Mouse (Mus musculus) intestine, postnatal 0 days (tissue): ENCODE measurements around the gene Kalrn. TPM values are rescaled to one million over a fixed set of nuclear protein-coding genes. Genes with fewer than 3 reads are reported as not detected.

ENCODE experiments used
- ATAC-seq: fragments of 200-750 bp; cut with Nextera tagmentation; 2 replicates; pipeline ENCODE4 v1.8.0; 2017; ENCODE audit warnings: mild to moderate bottlenecking, moderate TSS enrichment, moderate library complexity
- H3K27ac ChIP-seq: fragments of 300-500 bp; sonication (generic); 2 replicates; pipeline ENCODE4 v1.5.1; 2014; ENCODE audit warnings: mild to moderate bottlenecking, low read depth, low read length, moderate library complexity
- H3K27me3 ChIP-seq: fragments of 300-500 bp; sonication (generic); replicated peaks from 2 replicates; pipeline ENCODE4 v1.6.1; 2014; ENCODE audit warnings: low read length, mixed read lengths; ENCODE audit not compliant: control insufficient read depth, insufficient read depth
- H3K36me3 ChIP-seq: fragments of 300-500 bp; sonication (generic); 2 replicates; pipeline ENCODE4 v1.6.1; 2014; ENCODE audit warnings: mild to moderate bottlenecking, moderate library complexity; ENCODE audit not compliant: control insufficient read depth, insufficient read depth
- H3K4me1 ChIP-seq: fragments of 300-500 bp; sonication (generic); replicated peaks from 2 replicates; pipeline ENCODE4 v1.6.1; 2014; ENCODE audit warnings: antibody characterized with exemption, low read length, mixed read lengths; ENCODE audit not compliant: control insufficient read depth, insufficient read depth
- H3K4me2 ChIP-seq: fragments of 300-500 bp; sonication (generic); replicated peaks from 2 replicates; pipeline ENCODE4 v1.6.1; 2014; ENCODE audit warnings: low read depth, mild to moderate bottlenecking, moderate library complexity
- H3K4me3 ChIP-seq: fragments of 300-500 bp; sonication (generic); 2 replicates; pipeline ENCODE4 v1.5.1; 2014; ENCODE audit warnings: low read depth, low read length
- H3K9ac ChIP-seq: fragments of 300-500 bp; sonication (generic); 2 replicates; pipeline ENCODE4 v1.6.1; 2014; ENCODE audit warnings: mild to moderate bottlenecking, low read depth, low read length
- H3K9me3 ChIP-seq: fragments of 300-500 bp; sonication (generic); 2 replicates; pipeline ENCODE4 v1.6.1; 2016; ENCODE audit warnings: mixed run types; ENCODE audit not compliant: control insufficient read depth
- CTCF ChIP-seq: sonication (generic); IDR thresholded peaks from 2 replicates; pipeline ENCODE4 v1.5.1; 2016; ENCODE audit warnings: low read depth, mild to moderate bottlenecking, control low read depth, antibody characterized with exemption, moderate library complexity
- WGBS: fragments of 180-500 bp; shearing (Covaris S2); extraction: QIAGEN DNeasy Blood & Tissue Kit; methylation state at CpG from one replicate; pipeline ENCODE4 v1.1.7; 2014; 5-methylcytosine and 5-hydroxymethylcytosine counted together
- polyA plus RNA-seq: library from polyadenylated mRNA; unstranded; fragments of >200 nt; fragmentation: Nextera tagmentation; extraction: Ambion mirVana; gene quantifications from 2 replicates; pipeline ENCODE4 v1.2.1, GENCODE M21; 2015

Kalrn gene
- polyA plus RNA-seq, 1 experiment from 2014 or later, result 7.5 TPM

GRCm38 (mm10) chr16:34546805-34547509 is 26.4 kb downstream of the Kalrn start:
- Histone ChIP-seq H3K9ac (no peak overlapping the region), H3K27ac (no peak overlapping the region), H3K36me3 (no peaks in the 10 kb centered on the region), H3K4me2 (no peak overlapping the region), H3K4me3 (no peak overlapping the region), H3K4me1 (no peaks in the 10 kb centered on the region), H3K27me3 (no peaks in the 10 kb centered on the region), H3K9me3 (no peaks in the 10 kb centered on the region)
- no peak for ATAC-seq
- no peak for TF ChIP-seq CTCF
- WGBS, result 58% methylated on average over 6 of the region's 6 CpGs

GRCm38 (mm10) chr16:34543754-34544153 is 29.6 kb downstream of the Kalrn start:
- H3K9ac ChIP-seq, result no peak overlapping the region
- no peaks in the 10 kb centered on the region for H3K36me3 ChIP-seq
- ATAC-seq, result no peak
- H3K27ac ChIP-seq, result no peak overlapping the region
- 84% methylated on average over 4 of the region's 4 CpGs for WGBS
- TF ChIP-seq CTCF, result no peak
- no peak overlapping the region for H3K4me3 ChIP-seq
- no peaks in the 10 kb centered on the region for H3K4me1 ChIP-seq
- H3K27me3 ChIP-seq, result no peaks in the 10 kb centered on the region
- no peak overlapping the region for H3K4me2 ChIP-seq
- H3K9me3 ChIP-seq, result no peaks in the 10 kb centered on the region

- no peak for TF ChIP-seq CTCF
- H3K27me3 ChIP-seq, result no peaks in the 10 kb centered on the region
- ATAC-seq, result no peak
- no peak overlapping the region for H3K4me3 ChIP-seq
- H3K9ac ChIP-seq, result no peak overlapping the region
- H3K27ac ChIP-seq, result no peak overlapping the region
- no peaks in the 10 kb centered on the region for H3K4me1 ChIP-seq
- H3K4me2 ChIP-seq, result no peak overlapping the region
- no peaks in the 10 kb centered on the region for H3K9me3 ChIP-seq
- WGBS, result 90% methylated on average over 2 of the region's 2 CpGs
- no peaks in the 10 kb centered on the region for H3K36me3 ChIP-seq
Observed at GRCm38 (mm10) chr16:34542341-34542740, 31.0 kb downstream of the Kalrn start.

GRCm38 (mm10) chr16:34538679-34539185 is 34.6 kb downstream of the Kalrn start:
- Histone ChIP-seq H3K9ac (no peak overlapping the region), H3K4me2 (no peak overlapping the region), H3K27me3 (no peaks in the 10 kb centered on the region), H3K4me1 (no peaks in the 10 kb centered on the region), H3K4me3 (no peak overlapping the region), H3K27ac (no peak overlapping the region), H3K9me3 (no peaks in the 10 kb centered on the region), H3K36me3 (no peaks in the 10 kb centered on the region)
- no peak for ATAC-seq
- TF ChIP-seq CTCF, result no peak
- 78% methylated on average over 5 of the region's 5 CpGs for WGBS

GRCm38 (mm10) chr16:34536300-34536699 is 37.0 kb downstream of the Kalrn start:
- Histone ChIP-seq H3K4me3 (no peak overlapping the region), H3K9ac (no peak overlapping the region), H3K4me1 (no peaks in the 10 kb centered on the region), H3K27ac (no peak overlapping the region), H3K36me3 (no peaks in the 10 kb centered on the region), H3K4me2 (no peak overlapping the region), H3K9me3 (no peaks in the 10 kb centered on the region), H3K27me3 (no peaks in the 10 kb centered on the region)
- no peak for TF ChIP-seq CTCF
- no peak for ATAC-seq
- WGBS, result 65% methylated on average over 6 of the region's 6 CpGs

GRCm38 (mm10) chr16:34535135-34535534 is 38.2 kb downstream of the Kalrn start:
- H3K4me2 ChIP-seq, result no peak overlapping the region
- no peak for ATAC-seq
- H3K4me1 ChIP-seq, result no peaks in the 10 kb centered on the region
- H3K27me3 ChIP-seq, result no peaks in the 10 kb centered on the region
- H3K27ac ChIP-seq, result no peak overlapping the region
- H3K9me3 ChIP-seq, result no peaks in the 10 kb centered on the region
- H3K4me3 ChIP-seq, result no peak overlapping the region
- H3K36me3 ChIP-seq, result no peaks in the 10 kb centered on the region
- WGBS, result 31% methylated on average over 7 of the region's 7 CpGs
- no peak overlapping the region for H3K9ac ChIP-seq
- no peak for TF ChIP-seq CTCF
